Mouse (Mus musculus): ENCODE data around the gene Aar2.
A peak's percentile ranks its signal among the peaks of the same experiment; 100 is the strongest.

Aar2 gene

GRCm38 (mm10) chr2:156568647-156569046, 21.3 kb downstream of the Aar2 start:
- no peak for DNase-seq (ENCODE audit: low spot score)

- DNase-seq (ENCODE audit: low spot score): no peak
Observed at GRCm38 (mm10) chr2:156569261-156569660, 21.9 kb downstream of the Aar2 start.

- no peak for DNase-seq (ENCODE audit: low spot score)
Observed at GRCm38 (mm10) chr2:156571521-156571920, 24.1 kb downstream of the Aar2 start.

GRCm38 (mm10) chr2:156576850-156577587, 29.6 kb downstream of the Aar2 start:
- no peak for DNase-seq (ENCODE audit: low spot score)

GRCm38 (mm10) chr2:156580507-156580906, 33.1 kb downstream of the Aar2 start:
- no peak for DNase-seq (ENCODE audit: low spot score)

GRCm38 (mm10) chr2:156581244-156581643, 33.9 kb downstream of the Aar2 start:
- no peak for DNase-seq (ENCODE audit: low spot score)

- DNase-seq (ENCODE audit: low spot score): no peak
Observed at GRCm38 (mm10) chr2:156582887-156583286, 35.5 kb downstream of the Aar2 start.

GRCm38 (mm10) chr2:156584154-156584796, 36.9 kb downstream of the Aar2 start:
- DNase-seq (ENCODE audit: low spot score): no peak

GRCm38 (mm10) chr2:156584797-156585471, 37.5 kb downstream of the Aar2 start:
- no peak for DNase-seq (ENCODE audit: low spot score)

- DNase-seq (ENCODE audit: low spot score): no peak
Observed at GRCm38 (mm10) chr2:156589481-156589880, 42.1 kb downstream of the Aar2 start.

GRCm38 (mm10) chr2:156594987-156595490, 47.7 kb downstream of the Aar2 start:
- DNase-seq (ENCODE audit: low spot score): no peak

- DNase-seq (ENCODE audit: low spot score): no peak
Observed at GRCm38 (mm10) chr2:156602581-156602980, 55.2 kb downstream of the Aar2 start.

- DNase-seq (ENCODE audit: low spot score): no peak
Observed at GRCm38 (mm10) chr2:156603671-156604070, 56.3 kb downstream of the Aar2 start.

- peak; percentile 69 for DNase-seq (ENCODE audit: low spot score)
Observed at GRCm38 (mm10) chr2:156605144-156605543, 57.8 kb downstream of the Aar2 start.

- DNase-seq (ENCODE audit: low spot score): peak; percentile 67
Observed at GRCm38 (mm10) chr2:156605971-156606370, 58.6 kb downstream of the Aar2 start.

GRCm38 (mm10) chr2:156613081-156613540, 65.7 kb downstream of the Aar2 start:
- peak; percentile 28 for DNase-seq (ENCODE audit: low spot score)

- DNase-seq (ENCODE audit: low spot score): no peak
Observed at GRCm38 (mm10) chr2:156613541-156614257, 66.3 kb downstream of the Aar2 start, which contains the start of gene Dlgap4. TSS of gene Dlgap4 (plus strand) at chr2:156613705.

- no peak for DNase-seq (ENCODE audit: low spot score)
Observed at GRCm38 (mm10) chr2:156614258-156614556, 66.8 kb downstream of the Aar2 start.

- DNase-seq (ENCODE audit: low spot score): no peak
Observed at GRCm38 (mm10) chr2:156614661-156615654, 67.6 kb downstream of the Aar2 start.

- no peak for DNase-seq (ENCODE audit: low spot score)
Observed at GRCm38 (mm10) chr2:156616513-156616912, 69.1 kb downstream of the Aar2 start.

GRCm38 (mm10) chr2:156617536-156617935, 70.2 kb downstream of the Aar2 start:
- no peak for DNase-seq (ENCODE audit: low spot score)

All from testis, postnatal 14 days (tissue).